Mouse (Mus musculus) myocyte (in vitro differentiated cells): ENCODE measurements at regions not wholly inside any gene's neighbourhood (a gene's known extent, or its start where the extent isn't known, plus 50 kb on each side); places are given as distances from the start of the nearest gene placed in this dataset.

Experiments used
- CEBPB ChIP-seq: IDR thresholded peaks from 2 replicates; pipeline ENCODE4 v1.6.1; 2011; ENCODE audit warnings: mild to moderate bottlenecking, moderate library complexity; ENCODE audit not compliant: poor library complexity, insufficient read depth, severe bottlenecking
- E2F4 ChIP-seq: IDR thresholded peaks from one replicate; pipeline ENCODE4 v1.6.1; 2011; ENCODE audit warnings: mild to moderate bottlenecking, control low read depth, moderate library complexity; ENCODE audit not compliant: insufficient read depth
- MAX ChIP-seq: IDR thresholded peaks from one replicate; pipeline ENCODE4 v1.6.1; 2011; ENCODE audit warnings: low read depth, mild to moderate bottlenecking, control low read depth
- MYOD1 ChIP-seq, 3 experiments: IDR thresholded peaks; one replicate each; pipeline ENCODE4 v1.6.1; 2011; ENCODE audit warnings: control low read depth in 2 of 3, low read depth in 2 of 3, mild to moderate bottlenecking in 2 of 3, moderate library complexity in 1 of 3; ENCODE audit not compliant: insufficient read length in 2 of 3, control insufficient read depth in 1 of 3
- MYOG ChIP-seq, 3 experiments: IDR thresholded peaks; one replicate each; pipeline ENCODE4 v1.6.1; 2011; ENCODE audit warnings: control low read depth in 2 of 3, low read depth in 2 of 3, mild to moderate bottlenecking in 2 of 3; ENCODE audit not compliant: insufficient read length in 2 of 3, control insufficient read depth in 1 of 3, insufficient read depth in 1 of 3
- POLR2A ChIP-seq: IDR thresholded peaks from one replicate; pipeline ENCODE4 v1.6.1; 2011; ENCODE audit warnings: low read depth, mild to moderate bottlenecking, control low read depth, moderate library complexity; ENCODE audit not compliant: insufficient read length
- POLR2AphosphoS2 ChIP-seq: IDR thresholded peaks from one replicate; pipeline ENCODE4 v1.6.1; 2011; ENCODE audit warnings: low read depth, control low read depth; ENCODE audit not compliant: insufficient read length
- SRF ChIP-seq: IDR thresholded peaks from one replicate; pipeline ENCODE4 v1.6.1; 2011; ENCODE audit warnings: low read depth; ENCODE audit not compliant: control insufficient read depth, insufficient read length
- TCF3 ChIP-seq: IDR thresholded peaks from one replicate; pipeline ENCODE4 v1.6.1; 2011; ENCODE audit warnings: low read depth, control low read depth; ENCODE audit not compliant: insufficient read length

- no peak for TF ChIP-seq POLR2AphosphoS2
- TF ChIP-seq POLR2A, result no peak
- TF ChIP-seq MAX, result no peak
- TF ChIP-seq E2F4, result no peak
- TF ChIP-seq SRF, result no peak
- no peak for TF ChIP-seq MYOD1 (IDR thresholded peaks at IDR 0.05; ENCODE audit: control insufficient read depth in 1 of 3, insufficient read length in 2 of 3, low read depth in 2 of 3)
- TF ChIP-seq TCF3, result no peak
- no peak for TF ChIP-seq MYOG (IDR thresholded peaks at IDR 0.05; ENCODE audit: control insufficient read depth in 1 of 3, insufficient read depth in 1 of 3, insufficient read length in 2 of 3, low read depth in 2 of 3)
- TF ChIP-seq CEBPB, result no peak
Measured at GRCm38 (mm10) chr10:118749756-118750155, 120.3 kb downstream of the Dyrk2 start.
